Mouse (Mus musculus) ovary, adult 2 months (tissue): ENCODE results near the gene Hbs1l. TPM values are rescaled to one million over a fixed set of nuclear protein-coding genes. Genes with fewer than 3 reads are reported as not detected.

Source experiments
- polyA plus RNA-seq: library from polyadenylated mRNA; depleted of rRNA; stranded (reverse); fragments of >200 nt; gene quantifications from 2 replicates; pipeline ENCODE4 v1.2.3, GENCODE M21; 2012; rRNA removed

Hbs1l gene
- 8.3 and 11.5 TPM in 2 replicates for polyA plus RNA-seq

DNA sequence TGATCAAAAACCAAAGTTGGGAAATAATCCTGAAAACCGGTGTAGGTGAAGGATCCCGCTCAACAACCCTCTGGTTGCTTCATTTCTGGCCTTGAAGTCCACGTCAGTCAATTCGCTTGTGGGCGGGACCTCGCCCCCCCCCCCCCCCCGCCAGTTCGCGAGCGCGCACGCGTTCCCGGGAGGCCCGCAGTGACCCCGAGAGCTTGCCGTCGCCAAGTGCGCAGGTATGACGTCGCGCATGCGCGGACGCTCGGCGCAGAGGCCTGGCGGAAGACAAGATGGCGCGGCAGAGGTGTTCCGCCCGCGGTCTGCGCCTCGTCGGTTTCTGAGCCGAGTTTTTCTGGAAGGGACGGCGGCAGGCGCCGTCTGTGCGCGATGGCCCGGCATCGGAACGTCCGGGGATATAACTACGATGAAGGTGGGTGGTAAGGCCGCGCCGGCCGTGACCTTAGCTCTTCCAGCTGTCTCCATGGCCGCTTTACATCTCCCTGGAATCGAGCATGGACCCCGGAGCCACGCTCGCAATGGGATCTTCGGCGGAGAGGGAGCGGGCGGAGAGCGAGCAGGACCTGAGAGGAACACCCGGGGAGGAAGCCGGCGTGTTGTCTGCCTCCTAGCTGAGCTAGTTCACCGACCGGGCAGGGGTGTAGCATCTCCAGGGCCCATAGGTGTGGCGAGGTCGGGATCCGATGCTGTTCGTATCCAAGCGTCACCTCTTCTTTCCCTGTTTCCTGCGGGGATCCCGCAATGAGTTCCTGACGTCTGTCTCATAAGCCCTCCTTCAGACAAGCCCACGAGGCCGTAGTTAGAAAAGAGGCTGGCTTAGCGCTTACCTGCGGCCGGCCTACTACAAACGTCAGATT is at the start of gene Hbs1l:
TSS of gene Hbs1l (plus strand) at position 221 of the 863 bp plus-strand sequence.

DNA sequence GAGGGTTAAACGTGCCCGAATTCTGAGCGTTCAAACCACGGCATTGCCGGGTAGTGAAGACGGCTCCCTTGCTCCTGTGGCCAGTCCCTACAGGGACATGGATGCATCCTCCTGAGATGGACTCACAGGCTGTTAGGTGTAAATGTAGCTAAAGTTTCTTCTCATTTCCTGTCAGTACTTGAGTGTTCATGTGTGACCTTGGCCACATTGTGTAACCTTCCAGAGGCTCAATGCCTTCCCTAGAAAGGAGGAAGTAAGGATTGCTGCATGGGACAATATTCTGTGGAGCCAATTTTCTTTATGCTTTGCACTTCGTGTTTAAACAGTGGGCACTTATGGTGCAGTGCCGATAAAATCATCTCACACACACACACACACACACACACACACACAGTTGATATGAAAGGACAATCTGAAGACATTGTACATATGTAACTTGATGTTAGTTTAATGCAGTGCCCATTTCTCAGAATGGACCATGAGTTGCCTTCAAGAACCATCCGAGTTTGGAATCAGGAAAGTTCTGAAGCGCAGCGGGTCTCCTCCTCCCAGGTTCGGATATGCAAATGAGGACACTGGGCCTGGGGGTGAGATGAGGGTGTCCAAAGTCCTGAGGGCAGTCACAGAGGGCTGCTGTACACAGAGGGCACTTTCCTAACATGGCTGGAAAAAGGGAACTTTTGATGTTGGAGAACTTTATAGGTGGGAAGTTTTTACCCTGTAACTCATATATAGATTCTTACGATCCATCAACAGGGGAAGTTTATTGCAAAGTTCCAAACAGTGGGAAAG is 81.1 kb downstream of the Hbs1l start, which contains the start of gene Aldh8a1:
TSS of gene Aldh8a1 (plus strand) at position 610 of the 792 bp plus-strand sequence.

Other genes with a start within 250 kb of the Hbs1l start
- gene Myb, start 135.0 kb upstream of the Hbs1l start, polyA plus RNA-seq, result 2.6 and 2.7 TPM in 2 replicates
- 0.10 TPM in 1 of 2 replicates, not detected in the other for gene Aldh8a1, start 81.3 kb downstream of the Hbs1l start, polyA plus RNA-seq